Mouse (Mus musculus) olfactory bulb, adult 2 months (tissue): ENCODE data around the gene Arl6ip1.

Experiments used
- CTCF ChIP-seq: fragments of 200-500 bp; IDR thresholded peaks from 2 replicates; pipeline ENCODE4 v1.5.1; 2012; ENCODE audit warnings: low read depth, mild to moderate bottlenecking, low read length, moderate library complexity; ENCODE audit not compliant: insufficient read depth
- POLR2A ChIP-seq: fragments of 200-500 bp; IDR thresholded peaks from 2 replicates; pipeline ENCODE4 v1.6.1; 2012; ENCODE audit warnings: mild to moderate bottlenecking, low read depth, low read length, moderate library complexity; ENCODE audit not compliant: insufficient read depth

DNA sequence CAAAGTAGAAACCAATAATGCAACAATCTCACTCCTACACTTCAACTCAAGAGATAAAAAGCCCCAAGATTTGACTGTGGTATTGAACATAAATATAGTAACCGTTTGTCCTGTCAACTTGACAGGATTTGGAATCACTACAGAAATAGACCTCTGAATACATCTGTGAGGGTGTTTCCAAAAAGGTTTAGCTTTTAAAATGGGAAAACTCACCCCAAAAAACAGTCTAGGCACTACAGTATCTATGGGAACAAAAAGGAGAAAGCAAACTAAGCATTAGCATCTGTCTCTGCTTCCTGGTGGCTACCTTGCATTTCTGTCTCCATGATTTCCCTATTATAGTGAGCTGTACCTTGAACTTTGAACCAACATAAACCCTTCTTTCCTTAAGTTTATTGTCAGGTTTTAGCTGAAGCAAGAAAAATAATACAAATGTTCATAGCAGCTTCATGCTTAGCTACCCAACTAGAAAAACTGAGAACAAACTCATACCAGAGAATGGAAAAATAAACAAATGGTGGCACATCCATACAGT, 46.4 kb upstream of the Arl6ip1 start:
- TF ChIP-seq CTCF (no peak), POLR2A (no peak)
